8 mouse cellular contexts compared by ENCODE assay signal in genomic region chr16:95615579-95615978, GRCm38 (mm10). TPM values are rescaled to one million over a fixed set of nuclear protein-coding genes. Genes with fewer than 3 reads are reported as not detected.
DNase-seq lines count a peak whose midpoint lies in the region; ATAC-seq and TF ChIP-seq lines count a peak whose summit lies in the region.

No protein-coding gene starts in this region.

- TF ChIP-seq CTCF in hindbrain, postnatal 0 days (IDR thresholded peaks at IDR 0.05; ENCODE audit: low read depth): peak; percentile 73

- no peak for ATAC-seq in hindbrain, postnatal 0 days
- ATAC-seq in hindbrain, embryonic 16.5 days: no peak
- ATAC-seq in embryonic facial prominence, embryonic 11.5 days (replicated peaks; ENCODE audit: insufficient number of reproducible peaks, low FRiP score, low TSS enrichment, low read depth): no peak
- peak; percentile 61 for ATAC-seq in megakaryocyte, adult 5-6 weeks (ENCODE audit: poor library complexity, severe bottlenecking)

- H3K9me3 ChIP-seq in hindbrain, postnatal 0 days (ENCODE audit: low read length): no peaks in the 10 kb centered on the region
- H3K9me3 ChIP-seq in hindbrain, embryonic 16.5 days (ENCODE audit: control insufficient read depth, low read length): no peaks in the 10 kb centered on the region
- no peaks in the 10 kb centered on the region for H3K9me3 ChIP-seq in embryonic facial prominence, embryonic 11.5 days (replicated peaks; ENCODE audit: control insufficient read depth, low read length)

- no peaks in the 10 kb centered on the region for H3K36me3 ChIP-seq in hindbrain, postnatal 0 days (ENCODE audit: insufficient read depth, low read length)
- no peaks in the 10 kb centered on the region for H3K36me3 ChIP-seq in hindbrain, embryonic 16.5 days (ENCODE audit: control insufficient read depth, insufficient read depth, low read length)
- H3K36me3 ChIP-seq in embryonic facial prominence, embryonic 11.5 days (replicated peaks; ENCODE audit: control insufficient read depth, insufficient read depth, low read depth, low read length): no peaks in the 10 kb centered on the region

- 40% methylated on average over 6 of the region's 6 CpGs for WGBS in hindbrain, postnatal 0 days
- 38% methylated on average over 6 of the region's 6 CpGs for WGBS in hindbrain, embryonic 16.5 days
- WGBS in embryonic facial prominence, embryonic 11.5 days: 41% methylated on average over 6 of the region's 6 CpGs

- no peaks in the 10 kb centered on the region for H3K4me1 ChIP-seq in hindbrain, postnatal 0 days (ENCODE audit: insufficient read depth, low read length)
- no peaks in the 10 kb centered on the region for H3K4me1 ChIP-seq in hindbrain, embryonic 16.5 days (ENCODE audit: control insufficient read depth, insufficient read depth, low read depth, low read length)
- H3K4me1 ChIP-seq in embryonic facial prominence, embryonic 11.5 days (ENCODE audit: control insufficient read depth, insufficient read depth, low read length): no peaks in the 10 kb centered on the region

- H3K9ac ChIP-seq in hindbrain, postnatal 0 days (replicated peaks; ENCODE audit: low read length): no peak overlapping the region
- no peak overlapping the region for H3K9ac ChIP-seq in hindbrain, embryonic 16.5 days (ENCODE audit: low read depth, low read length)
- no peak overlapping the region for H3K9ac ChIP-seq in embryonic facial prominence, embryonic 11.5 days (replicated peaks; ENCODE audit: low read length)

- H3K4me3 ChIP-seq in hindbrain, postnatal 0 days (ENCODE audit: low read length): no peak overlapping the region
- H3K4me3 ChIP-seq in hindbrain, embryonic 16.5 days (ENCODE audit: low read length): no peak overlapping the region
- no peak overlapping the region for H3K4me3 ChIP-seq in embryonic facial prominence, embryonic 11.5 days (ENCODE audit: low read depth, low read length)

- H3K4me2 ChIP-seq in hindbrain, postnatal 0 days (ENCODE audit: low read depth, low read length): no peak overlapping the region
- no peak overlapping the region for H3K4me2 ChIP-seq in hindbrain, embryonic 16.5 days (ENCODE audit: low read length)
- no peak overlapping the region for H3K4me2 ChIP-seq in embryonic facial prominence, embryonic 11.5 days (ENCODE audit: low read depth, low read length)

- DNase-seq in hindbrain, postnatal 0 days (ENCODE audit: low spot score): no peak
- DNase-seq in CD8-positive naive resting alpha-beta T cell, adult 2 months (ENCODE audit: low read depth in 2 of 2, low spot score in 2 of 2): peak; percentile 58 to 65
- peak; percentile 34 for DNase-seq in WW6 (ENCODE audit: low read depth, low spot score)
- DNase-seq in embryonic facial prominence, embryonic 11.5 days (ENCODE audit: low spot score): peak; percentile 59
- DNase-seq in thymus, postnatal 4 days: peak; percentile 86
- DNase-seq in right cerebral cortex, adult 2 months (ENCODE audit: low spot score in 2 of 2): no peak

- no peak overlapping the region for H3K27ac ChIP-seq in hindbrain, postnatal 0 days
- no peak overlapping the region for H3K27ac ChIP-seq in hindbrain, embryonic 16.5 days (ENCODE audit: low read depth, low read length)
- H3K27ac ChIP-seq in embryonic facial prominence, embryonic 11.5 days (replicated peaks; ENCODE audit: low read depth, low read length): no peak overlapping the region

- no peaks in the 10 kb centered on the region for H3K27me3 ChIP-seq in hindbrain, postnatal 0 days (ENCODE audit: insufficient read depth, low read length)
- H3K27me3 ChIP-seq in hindbrain, embryonic 16.5 days (replicated peaks; ENCODE audit: control insufficient read depth, insufficient read depth, low read length): no peaks in the 10 kb centered on the region
- H3K27me3 ChIP-seq in embryonic facial prominence, embryonic 11.5 days (ENCODE audit: control insufficient read depth, insufficient read depth, low read length): no peaks in the 10 kb centered on the region

RNA-seq across cellular contexts. Expression of gene Erg, which starts 29.2 kb away (rescaled TPM):
- total RNA-seq in hindbrain, postnatal 0 days (2014; rRNA removed): 3.8 and 7.0 TPM in 2 replicates
- 2.5 TPM in 2 replicates for polyA plus RNA-seq in hindbrain, postnatal 0 days (2015; fragmentation: Nextera tagmentation; extraction: Ambion mirVana)
- 1.8 and 2.2 TPM in 2 replicates for polyA plus RNA-seq in hindbrain, embryonic 16.5 days (2015; fragmentation: Nextera tagmentation; extraction: Ambion mirVana)
- polyA plus RNA-seq in embryonic facial prominence, embryonic 11.5 days (2014; fragmentation: Nextera tagmentation; extraction: Ambion mirVana): 2.5 and 2.9 TPM in 2 replicates
- 3.5 and 3.7 TPM in 2 replicates for total RNA-seq in megakaryocyte, adult 5-6 weeks (2015)
- 6.2 and 8.9 TPM in 2 replicates for total RNA-seq in megakaryocyte, adult 5-6 weeks (2017)

Comparison
In these comparisons a context has a peak if more than half of its experiments do, and no peak if none do; other contexts are left out.
1. DNase-seq: peak in CD8-positive naive resting alpha-beta T cell, adult 2 months (2 of 2), WW6 (single experiment), embryonic facial prominence, embryonic 11.5 days (single experiment) and thymus, postnatal 4 days (single experiment); none in hindbrain, postnatal 0 days (single experiment) and right cerebral cortex, adult 2 months (0 of 2).